Mouse (Mus musculus): ENCODE measurements around the gene Gstm2.
A peak's percentile ranks its signal among the peaks of the same experiment; 100 is the strongest.
"Not testable (repeated sequence)": the region's sequence is repeated elsewhere in the genome, so short reads cannot be mapped to it uniquely, and the experiment has no call there.

The Gstm2 gene

DNA sequence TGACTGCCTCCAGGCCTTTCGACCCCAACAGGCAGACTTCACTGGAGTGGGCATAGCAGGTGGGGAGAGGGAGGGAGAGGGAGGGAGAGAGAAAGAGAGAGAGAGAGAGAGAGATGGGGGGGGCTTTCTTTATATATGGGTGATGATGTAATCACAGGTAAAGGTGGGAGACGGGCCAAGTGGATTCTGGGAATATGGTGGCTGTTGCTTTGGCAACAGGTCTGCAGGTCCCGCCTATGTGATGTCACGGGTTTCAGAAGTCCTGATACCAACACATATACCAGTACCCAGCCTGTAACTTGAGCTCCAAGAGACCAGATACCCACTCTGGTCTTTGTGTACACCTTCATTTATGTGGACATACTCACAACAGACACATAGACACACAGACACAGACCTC, 10.3 kb upstream of the Gstm2 start:
- no peak for DNase-seq (ENCODE audit: low spot score in 2 of 2)

DNA sequence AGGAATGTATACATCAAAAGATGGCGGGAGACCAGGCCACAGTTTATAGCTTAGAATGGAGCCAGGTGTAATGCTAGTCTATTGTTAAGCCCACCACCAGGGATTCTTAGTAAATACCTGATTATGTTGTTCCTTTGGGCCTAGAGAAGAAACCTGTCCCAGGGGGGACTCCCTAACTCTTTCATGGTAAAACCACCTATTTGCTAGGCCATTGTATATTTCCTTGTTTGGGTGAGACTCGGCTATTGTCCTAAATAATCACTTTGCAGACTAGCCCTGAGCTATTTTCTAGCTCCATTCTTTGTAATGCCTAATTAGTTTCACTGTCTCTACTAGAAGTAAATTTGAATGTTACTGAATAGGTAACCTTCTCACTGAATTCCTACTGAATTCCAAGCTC, 9.7 kb upstream of the Gstm2 start:
- DNase-seq (ENCODE audit: low spot score in 2 of 2), result not testable (repeated sequence)

DNA sequence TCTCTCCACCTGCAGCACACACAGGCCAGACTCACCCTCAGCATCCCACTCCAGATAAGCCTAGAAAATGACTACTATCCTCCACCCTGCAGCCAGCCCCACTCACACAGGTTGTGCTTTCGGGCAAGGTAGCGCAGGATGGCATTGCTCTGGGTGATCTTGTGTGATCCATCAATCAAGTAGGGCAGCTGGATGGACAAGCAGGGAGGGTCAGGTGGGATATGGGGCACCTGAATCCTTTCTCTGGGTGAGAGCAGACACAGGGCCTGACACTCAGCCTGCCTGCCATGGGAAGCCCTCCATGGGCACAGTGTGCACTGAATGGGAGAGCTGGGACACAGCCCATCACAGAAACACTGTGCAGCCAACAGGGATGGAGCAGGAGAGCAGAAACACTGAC, 1.1 kb downstream of the Gstm2 start:
- not testable (repeated sequence) for DNase-seq (ENCODE audit: low spot score in 2 of 2)

DNA sequence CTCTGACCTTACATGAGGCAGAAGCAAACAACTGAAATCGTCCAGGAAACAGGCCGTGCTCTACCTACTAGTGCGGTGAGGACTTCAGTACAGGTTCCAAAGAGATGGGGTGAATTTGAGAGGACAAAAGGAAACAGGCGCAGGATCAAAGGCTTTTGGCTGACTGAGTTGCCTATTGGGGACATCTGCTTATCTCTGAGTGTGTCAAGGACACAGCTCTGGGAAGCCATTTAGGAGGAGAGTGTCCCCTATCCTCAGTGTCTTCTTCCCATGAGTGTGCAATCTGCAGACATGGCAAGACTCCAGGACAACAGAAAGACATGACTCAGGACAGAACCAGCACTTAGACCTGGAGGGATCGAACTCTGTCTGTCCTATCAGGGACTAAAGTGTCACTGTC, 1.8 kb downstream of the Gstm2 start:
- DNase-seq (ENCODE audit: low spot score in 2 of 2), result no peak

DNA sequence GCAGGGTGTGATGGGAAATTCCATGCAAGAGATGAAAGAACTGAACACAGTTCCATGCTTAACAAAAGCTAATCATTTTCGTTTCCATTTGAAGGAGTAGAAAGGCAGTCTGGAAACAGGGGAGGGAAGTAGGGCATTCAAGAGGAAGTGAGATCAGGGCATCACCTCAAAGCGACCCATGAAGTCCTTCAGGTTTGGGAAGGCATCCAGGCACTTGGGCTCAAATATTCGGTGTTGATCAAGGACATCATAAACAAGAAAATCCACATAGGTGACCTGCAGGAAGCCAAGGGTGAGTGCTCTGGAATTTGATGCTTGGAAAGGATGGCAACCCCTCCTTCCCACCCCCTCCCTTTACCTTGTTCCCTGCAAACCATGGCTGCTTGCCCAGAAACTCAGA, 2.5 kb downstream of the Gstm2 start:
- DNase-seq (ENCODE audit: low spot score in 2 of 2), result no peak

DNA sequence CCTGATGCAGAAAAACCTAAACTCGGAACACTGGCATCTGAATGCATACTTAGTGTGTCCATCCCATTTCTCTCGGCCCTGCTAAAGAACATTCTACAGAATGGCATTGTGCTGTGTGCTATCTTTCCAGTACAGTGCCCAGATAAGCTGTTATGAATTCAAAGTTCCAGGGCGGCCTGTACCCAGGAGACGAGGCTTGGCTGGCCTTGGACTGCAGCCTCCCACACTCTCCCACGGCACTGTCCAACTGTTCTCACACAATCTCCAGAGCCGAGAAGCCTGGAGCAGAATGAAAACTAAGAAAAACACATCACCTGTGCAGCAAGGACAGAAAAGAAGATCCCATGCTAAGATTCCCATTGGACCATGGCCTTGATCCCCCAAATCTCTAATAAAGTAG, 3.5 kb downstream of the Gstm2 start:
- DNase-seq (ENCODE audit: low spot score in 2 of 2), result no peak

DNA sequence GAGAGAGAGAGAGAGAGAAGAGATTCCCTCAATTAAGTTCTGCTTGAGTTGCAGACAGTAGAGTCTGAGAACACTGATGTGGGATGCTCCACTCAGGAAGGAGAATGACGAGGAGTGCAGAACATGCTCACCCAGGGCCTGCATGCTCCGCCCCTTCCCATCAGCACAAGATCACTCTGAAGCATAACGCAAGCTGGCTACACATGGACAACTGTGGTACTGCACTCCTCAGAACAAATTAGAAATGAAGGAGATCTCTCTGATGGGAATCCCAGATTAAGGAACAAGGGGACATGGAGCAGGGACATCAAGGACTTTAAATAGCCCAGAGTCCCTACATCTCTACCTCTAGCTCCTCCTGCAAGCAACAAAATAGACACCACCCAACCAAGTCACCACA, 5.0 kb downstream of the Gstm2 start:
- DNase-seq (ENCODE audit: low spot score in 2 of 2), result no peak

DNA sequence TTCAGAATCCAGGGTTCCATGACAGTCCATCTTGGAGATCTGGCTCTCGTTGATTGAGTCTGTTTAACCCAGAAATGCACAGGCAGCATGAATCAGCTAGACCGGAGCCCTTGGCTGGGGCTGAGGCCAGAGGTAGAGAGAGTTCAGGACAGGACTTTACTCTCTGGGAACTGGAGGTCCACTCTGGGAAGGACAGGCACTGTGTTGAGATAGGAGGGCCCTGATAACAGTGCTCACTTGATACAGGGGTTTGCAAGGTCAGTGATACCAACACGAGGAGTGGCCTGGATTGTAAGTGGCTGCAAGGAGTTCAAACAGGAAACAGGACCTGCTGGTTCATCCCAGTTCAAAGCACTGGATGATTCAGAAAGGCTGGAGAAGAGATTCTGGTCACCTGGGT, 8.6 kb downstream of the Gstm2 start:
- DNase-seq (ENCODE audit: low spot score in 2 of 2), result no peak

DNA sequence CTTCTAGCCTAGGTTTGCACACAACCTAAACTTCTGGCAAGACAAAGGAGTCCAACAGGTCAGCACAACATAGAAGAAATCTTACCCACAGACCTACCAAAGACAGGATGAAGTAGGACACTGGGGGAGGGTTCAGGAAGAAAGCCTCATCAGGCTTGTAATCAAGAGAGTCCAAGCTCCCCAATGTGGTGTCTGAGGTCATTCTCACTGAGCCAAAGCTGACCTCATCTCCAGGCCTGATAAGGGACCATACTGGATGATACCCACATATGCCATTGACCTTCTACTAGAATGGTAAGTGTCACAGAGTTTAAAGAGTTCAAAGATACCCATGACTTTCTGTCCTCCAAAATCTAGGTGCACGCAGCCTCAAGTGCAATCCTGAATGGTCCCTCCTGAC, 12.0 kb downstream of the Gstm2 start:
- no peak for DNase-seq (ENCODE audit: low spot score in 2 of 2)

DNA sequence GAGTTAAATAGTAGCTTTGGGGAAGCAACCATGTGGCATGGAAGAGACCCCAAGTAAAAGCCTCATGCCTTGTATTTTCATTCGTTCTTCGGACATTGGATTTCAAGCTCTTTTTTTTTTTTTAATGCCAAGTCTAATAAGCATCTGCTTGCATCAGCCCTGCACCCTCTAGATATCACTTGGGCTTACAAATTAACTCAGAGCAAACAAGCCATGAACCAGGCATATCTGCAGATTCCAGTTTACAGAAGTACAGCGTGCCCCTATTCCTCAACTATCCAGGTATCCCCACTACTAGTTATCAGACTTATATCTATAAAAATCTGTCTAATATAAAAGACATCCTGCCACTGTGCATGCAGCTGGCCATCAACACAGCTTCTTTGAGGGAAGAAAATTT, 14.2 kb downstream of the Gstm2 start:
- no peak for DNase-seq (ENCODE audit: low spot score in 2 of 2)

DNA sequence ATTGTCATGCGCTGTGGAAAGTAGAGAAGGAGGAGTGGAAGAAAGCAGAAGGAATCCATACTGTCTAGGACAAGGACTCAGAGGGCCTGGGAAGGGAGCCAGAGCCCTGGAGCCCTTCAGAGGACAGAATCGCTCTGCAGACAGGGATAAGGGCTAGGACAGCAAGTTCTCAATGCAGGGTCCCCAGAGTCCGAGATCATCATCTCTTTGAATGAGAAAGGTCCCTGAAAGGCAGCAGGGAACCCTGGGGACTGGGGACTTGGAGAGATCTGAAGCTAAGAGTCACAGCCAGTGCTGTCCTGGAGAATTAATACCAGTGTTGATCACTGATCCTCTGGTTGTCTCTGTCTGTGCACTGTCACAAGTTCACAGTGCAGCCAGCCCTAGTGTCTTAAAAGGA, 15.2 kb downstream of the Gstm2 start:
- DNase-seq (ENCODE audit: low spot score in 2 of 2), result not testable (repeated sequence)

DNA sequence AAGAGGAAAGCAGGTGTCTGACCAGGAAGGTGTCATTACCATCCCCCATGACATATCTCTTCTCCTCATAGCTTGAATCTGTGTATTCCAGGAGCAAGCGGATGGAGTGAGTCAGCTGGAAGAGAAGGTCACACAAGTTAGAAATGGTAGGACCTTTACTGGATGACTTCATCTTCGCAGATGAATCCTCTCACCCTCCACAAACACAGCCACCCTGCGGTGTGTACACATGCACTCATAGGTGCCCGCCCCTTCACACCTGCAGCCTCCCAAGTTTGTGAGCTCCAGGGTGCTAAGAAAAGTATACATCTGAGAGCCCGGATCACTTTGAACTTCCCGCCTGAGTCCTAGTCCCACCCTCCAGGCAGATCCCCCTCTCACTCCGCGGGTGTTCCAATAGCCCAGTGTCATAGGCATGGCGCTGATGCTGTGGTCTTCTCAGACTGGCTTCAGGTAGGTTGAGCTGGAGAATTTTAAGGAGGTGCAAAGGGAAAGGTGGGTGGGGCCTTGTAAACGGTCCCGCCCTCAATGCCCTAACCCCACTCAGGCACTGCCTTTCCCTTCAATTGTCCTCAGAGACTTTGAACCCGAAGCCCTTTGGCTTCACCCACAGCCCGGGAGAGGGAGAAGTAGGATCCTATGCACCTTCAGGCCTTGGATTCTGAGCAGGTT, 17.4 kb downstream of the Gstm2 start, which contains the start of gene Gstm3:
Gene Gstm3, minus strand, starts transcription at position 560 of the 672 bp plus-strand sequence.
- no peak for DNase-seq (ENCODE audit: low spot score in 2 of 2)

DNA sequence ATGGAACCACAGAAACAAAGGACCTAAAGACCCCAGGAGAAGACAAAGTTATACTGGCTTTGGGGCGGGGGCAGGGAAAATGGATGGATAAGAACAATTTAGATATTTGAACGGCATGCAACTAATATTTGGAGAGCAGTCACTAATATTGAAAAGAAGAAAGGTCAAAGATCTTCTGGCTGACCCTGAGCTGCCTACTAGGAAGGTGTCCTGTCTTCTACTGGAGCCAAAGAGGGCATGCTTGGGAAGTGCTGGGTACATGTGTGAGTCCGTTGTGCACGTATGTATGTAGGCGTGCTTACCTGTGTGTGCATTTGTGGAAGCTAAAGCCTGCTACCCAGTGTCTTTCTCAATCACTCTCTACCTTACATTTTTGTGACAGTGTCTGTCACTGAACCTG, 19.6 kb downstream of the Gstm2 start:
- no peak for DNase-seq (ENCODE audit: low spot score in 2 of 2)

DNA sequence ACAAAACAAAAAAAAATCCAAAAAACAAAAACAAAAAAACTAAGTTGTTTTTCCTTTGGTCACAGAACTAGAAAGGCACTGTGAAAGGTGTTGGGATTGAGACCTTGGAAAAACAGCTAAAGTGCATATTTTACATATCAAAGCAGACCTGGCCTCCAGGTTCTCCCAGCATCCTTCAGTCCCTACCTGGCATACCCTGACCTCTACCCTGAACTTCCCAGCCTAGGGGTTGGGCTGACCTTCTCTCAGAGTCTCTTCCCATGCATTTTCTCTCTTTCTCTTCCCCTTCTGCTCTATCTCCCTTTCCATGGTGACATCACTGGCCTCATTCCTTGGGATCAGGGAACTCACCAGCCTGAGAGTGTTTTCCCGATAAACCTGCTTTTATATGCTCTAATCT, 20.7 kb downstream of the Gstm2 start:
- no peak for DNase-seq (ENCODE audit: low spot score in 2 of 2)

DNA sequence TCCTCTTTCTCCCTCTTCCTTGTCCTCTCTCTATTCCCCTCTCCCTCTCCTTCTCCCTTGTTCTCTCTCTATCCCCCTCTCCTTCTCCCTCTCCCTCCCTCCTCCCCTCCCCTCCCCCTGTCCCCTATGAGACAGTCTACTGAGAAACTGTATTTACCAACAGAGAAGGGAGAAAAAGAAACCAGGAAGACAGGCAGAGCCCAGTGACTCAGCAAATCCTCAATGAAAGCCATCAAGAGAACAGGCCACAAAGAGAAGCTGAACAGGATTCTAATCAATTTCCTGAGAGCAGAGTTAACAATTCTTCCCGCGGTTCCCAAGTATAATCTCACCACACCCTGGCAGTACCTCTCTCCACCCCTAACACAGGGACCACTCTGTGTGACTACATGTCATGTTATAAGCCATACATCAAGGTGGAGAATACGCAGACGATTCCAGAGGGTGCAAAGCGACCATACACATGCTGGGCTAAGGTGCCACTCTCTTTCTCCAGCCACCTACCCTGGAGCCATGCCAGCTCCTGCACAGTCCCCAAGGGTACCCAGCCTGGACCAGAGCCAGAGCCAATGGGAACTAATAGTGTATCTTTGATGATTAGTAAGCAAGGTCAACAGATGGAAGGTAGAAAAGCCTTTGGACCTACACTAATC, 21.5 kb downstream of the Gstm2 start:
- no peak for DNase-seq (ENCODE audit: low spot score in 2 of 2)

DNA sequence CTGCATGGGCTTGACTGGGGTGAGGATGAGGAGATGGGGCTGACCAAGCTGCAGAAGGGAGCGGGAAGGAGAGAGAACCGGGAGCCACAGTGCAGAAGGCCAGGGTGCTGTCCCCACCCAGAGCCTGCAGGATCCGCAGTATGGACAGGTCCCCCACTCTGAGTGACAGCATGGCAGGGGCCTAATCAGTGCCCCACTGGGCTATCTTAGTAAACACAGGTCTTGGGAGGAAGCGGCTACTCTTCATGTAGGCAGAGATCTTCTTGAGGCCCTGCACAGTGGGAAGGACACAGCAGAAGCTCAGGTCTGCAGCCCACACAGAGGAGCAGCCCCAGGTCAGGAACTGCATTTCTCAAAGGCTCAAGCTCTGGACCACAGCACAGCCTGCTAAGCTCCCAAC, 22.2 kb downstream of the Gstm2 start:
- no peak for DNase-seq (ENCODE audit: low spot score in 2 of 2)

DNA sequence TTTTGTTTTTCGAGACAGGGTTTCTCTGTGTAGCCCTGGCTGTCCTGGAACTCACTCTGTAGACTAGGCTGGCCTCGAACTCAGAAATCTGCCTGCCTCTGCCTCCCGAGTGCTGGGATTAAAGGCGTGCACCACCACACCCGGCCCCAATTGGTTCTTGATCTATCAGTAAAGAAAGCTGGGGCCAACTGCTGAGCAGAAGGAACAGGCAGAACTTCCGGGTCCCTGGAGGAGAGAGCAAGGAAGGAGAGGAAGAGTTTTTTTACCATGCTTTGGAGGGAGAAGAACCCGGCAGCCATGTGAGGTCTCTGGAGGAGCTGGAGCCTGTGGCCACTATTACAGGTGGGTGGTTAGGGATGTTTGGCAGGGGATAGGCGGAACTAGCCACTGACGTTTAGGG, 31.0 kb downstream of the Gstm2 start:
- not testable (repeated sequence) for DNase-seq (ENCODE audit: low spot score in 2 of 2)

DNA sequence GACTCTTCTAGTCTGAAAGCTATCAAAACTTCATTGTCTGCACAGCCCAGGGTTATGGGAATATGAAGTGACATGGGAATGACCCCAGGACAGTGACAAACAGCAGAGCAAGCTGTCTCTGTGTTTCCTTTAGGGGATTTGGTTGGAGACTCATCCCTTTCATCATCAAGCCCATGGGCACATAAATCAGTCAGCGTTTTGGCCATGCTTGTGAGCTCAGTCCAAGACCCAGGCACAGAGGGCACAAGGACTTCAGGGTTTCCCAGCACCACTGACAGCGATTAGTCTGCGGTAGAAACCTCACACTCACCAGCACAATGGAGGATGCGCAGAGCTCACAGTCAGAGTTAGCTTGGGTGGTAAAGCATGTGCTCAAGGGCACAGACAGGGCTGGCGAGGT, 32.3 kb downstream of the Gstm2 start:
- DNase-seq (ENCODE audit: low spot score in 2 of 2), result no peak

DNA sequence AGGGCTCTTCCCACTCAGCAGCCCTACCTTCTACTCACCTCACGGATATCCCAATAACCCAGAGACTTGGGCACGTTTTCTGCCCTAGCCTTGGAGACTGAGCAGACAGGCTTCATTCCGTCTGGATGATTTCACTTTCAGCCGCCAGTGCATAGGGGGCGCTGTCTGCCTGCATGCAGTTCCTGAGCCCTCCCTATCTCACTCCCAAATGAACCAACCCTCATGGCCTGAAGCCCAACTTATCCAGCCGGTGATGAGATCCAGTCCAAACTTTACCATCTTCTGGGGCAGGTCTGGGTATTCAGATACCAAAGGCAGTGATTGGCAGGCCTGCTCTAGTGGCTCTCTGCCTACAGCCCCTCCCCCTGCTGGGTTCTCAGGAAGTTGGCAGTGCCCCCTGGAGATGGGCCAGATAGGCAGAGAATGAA, 32.9 kb downstream of the Gstm2 start:
- peak; percentile 19 to 21 for DNase-seq (ENCODE audit: low spot score in 2 of 2)

DNA sequence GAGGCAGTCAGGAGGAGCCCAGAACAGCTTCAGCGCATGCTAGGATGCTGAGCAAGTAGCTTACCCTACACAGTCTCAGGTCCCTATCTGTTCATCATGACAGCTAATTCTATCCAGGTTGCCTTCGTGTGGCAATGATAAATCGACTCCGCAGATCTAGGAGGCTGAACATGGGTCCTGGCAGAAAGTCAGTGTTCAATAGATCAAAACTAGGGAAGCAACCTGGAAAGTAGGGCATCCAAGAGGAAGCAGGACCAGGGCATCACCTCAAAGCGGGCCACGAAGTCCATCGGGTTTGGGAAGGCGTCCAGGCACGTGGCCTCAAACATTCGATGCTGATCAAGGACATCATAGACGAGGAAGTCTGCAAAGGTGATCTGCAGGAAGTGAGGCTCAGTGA, 35.7 kb downstream of the Gstm2 start:
- no peak for DNase-seq (ENCODE audit: low spot score in 2 of 2)

DNA sequence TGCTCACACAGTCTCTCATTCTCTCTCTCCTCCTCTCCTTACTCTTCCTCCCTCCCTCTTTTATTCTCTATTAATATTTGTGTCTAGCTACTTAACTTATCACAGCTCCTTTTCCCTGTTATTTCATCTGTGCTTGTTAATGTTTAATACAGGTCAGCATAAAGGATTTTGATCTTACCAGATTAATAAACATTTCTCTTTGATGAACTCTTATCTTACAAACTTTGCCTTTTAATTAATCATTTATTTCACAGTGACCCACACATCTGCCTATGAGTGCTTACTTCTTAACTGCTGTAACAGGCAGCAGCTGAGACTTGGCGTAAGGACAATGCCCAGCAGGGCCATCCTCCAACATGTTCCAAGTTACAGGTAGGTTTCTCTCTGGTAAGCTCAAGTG, 36.8 kb downstream of the Gstm2 start:
- DNase-seq (ENCODE audit: low spot score in 2 of 2), result not testable (repeated sequence)

DNA sequence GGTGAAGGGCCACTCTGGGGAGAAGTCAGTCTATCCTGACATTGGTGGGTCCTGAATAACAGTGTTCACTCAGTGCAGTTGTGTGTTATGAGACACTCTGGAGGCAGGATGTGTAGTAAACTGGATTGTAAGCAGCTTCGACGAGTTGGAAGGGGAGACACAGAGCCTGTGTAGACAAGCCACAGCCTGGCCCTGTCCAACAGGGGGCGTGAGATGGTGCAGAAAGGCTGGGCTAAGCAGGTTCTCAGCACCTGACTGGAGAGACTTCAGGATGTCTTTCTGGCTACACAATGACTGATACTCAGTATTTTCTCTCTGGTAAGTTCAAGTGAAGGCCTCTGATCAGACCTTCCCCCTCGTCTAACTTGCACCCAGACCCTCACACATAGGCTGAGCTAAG, 40.5 kb downstream of the Gstm2 start:
- no peak for DNase-seq (ENCODE audit: low spot score in 2 of 2)

DNA sequence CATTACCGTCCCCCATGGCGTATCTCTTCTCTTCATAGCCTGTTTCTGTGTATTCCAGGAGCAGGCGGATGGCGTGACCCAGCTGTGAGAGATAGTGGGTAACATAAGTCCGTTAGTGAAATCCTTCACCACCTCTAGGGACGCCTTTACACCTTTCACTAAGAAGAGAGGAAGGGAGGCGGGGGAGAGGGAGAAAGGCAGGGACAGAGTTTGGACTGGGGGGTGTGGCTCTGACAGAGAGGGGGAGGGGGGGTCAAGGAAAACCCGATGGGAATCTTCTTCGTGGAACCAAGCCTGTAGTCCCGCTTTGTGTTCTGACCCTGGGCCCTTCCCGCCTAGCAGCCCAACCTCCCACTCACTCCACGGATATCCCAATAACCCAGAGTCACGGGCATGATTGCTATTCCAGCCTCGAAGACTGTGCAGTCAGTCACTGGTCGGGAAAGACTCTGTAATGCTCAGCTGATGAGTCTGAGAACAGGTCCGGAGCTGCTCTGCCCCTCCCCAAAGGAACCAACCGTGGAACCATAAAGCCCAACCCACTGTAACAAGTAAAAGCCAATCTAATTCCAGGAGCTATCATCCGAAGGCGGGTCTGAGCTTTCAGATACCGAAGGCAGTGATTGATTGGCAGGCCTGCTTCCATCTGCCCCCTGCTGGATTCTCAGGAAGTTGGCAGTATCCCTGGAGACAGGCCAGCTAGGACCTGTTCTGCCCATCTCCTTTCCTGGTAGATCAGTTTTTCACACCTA, 42.8 kb downstream of the Gstm2 start, which contains the start of gene Gstm6:
Gene Gstm6, minus strand, starts transcription at position 511 of the 752 bp plus-strand sequence.
- no peak for DNase-seq (ENCODE audit: low spot score in 2 of 2)

Data from natural killer cell, adult 2 months (primary cell).